Mouse (Mus musculus): Measurements from ENCODE around the gene Rnf166. TPM values are rescaled to one million over a fixed set of nuclear protein-coding genes. Genes with fewer than 3 reads are reported as not detected.
A peak's percentile ranks its signal among the peaks of the same experiment; 100 is the strongest.

Rnf166 gene
- polyA plus RNA-seq, 1 experiment from 2014 or later = 34.9 TPM

- Histone ChIP-seq H3K4me1 (no peaks in the 10 kb centered on the region), H3K4me2 (no peak overlapping the region), H3K9me3 (replicated peaks) (no peaks in the 10 kb centered on the region), H3K9ac (replicated peaks) (no peak overlapping the region), H3K4me3 (replicated peaks) (no peak overlapping the region), H3K36me3 (no peaks in the 10 kb centered on the region), H3K27me3 (replicated peaks) (no peaks in the 10 kb centered on the region), H3K27ac (replicated peaks) (no peak overlapping the region)
- peak; percentile 55; the same call in 1 of the 2 replicates for ATAC-seq (ENCODE audit: low FRiP score)
- WGBS = 38% methylated on average over 10 of the region's 10 CpGs
Measured at GRCm38 (mm10) chr8:122500856-122501255, 25.0 kb upstream of the Rnf166 start.

GRCm38 (mm10) chr8:122497912-122498311 is 22.0 kb upstream of the Rnf166 start:
- no peak overlapping the region for H3K27ac ChIP-seq (replicated peaks)
- H3K4me2 ChIP-seq = no peak overlapping the region
- no peaks in the 10 kb centered on the region for H3K27me3 ChIP-seq (replicated peaks)
- ATAC-seq (ENCODE audit: low FRiP score) = no peak
- no peak overlapping the region for H3K4me3 ChIP-seq (replicated peaks)
- no peaks in the 10 kb centered on the region for H3K36me3 ChIP-seq
- 72% methylated on average over 17 of the region's 17 CpGs for WGBS
- no peaks in the 10 kb centered on the region for H3K4me1 ChIP-seq
- no peaks in the 10 kb centered on the region for H3K9me3 ChIP-seq (replicated peaks)
- H3K9ac ChIP-seq (replicated peaks) = no peak overlapping the region

GRCm38 (mm10) chr8:122497016-122497734 is 21.3 kb upstream of the Rnf166 start:
- Histone ChIP-seq H3K9ac (replicated peaks) (no peak overlapping the region), H3K27ac (replicated peaks) (no peak overlapping the region), H3K4me1 (no peaks in the 10 kb centered on the region), H3K36me3 (no peaks in the 10 kb centered on the region), H3K4me2 (no peak overlapping the region), H3K4me3 (replicated peaks) (no peak overlapping the region), H3K27me3 (replicated peaks) (no peaks in the 10 kb centered on the region), H3K9me3 (replicated peaks) (no peaks in the 10 kb centered on the region)
- 83% methylated on average over 12 of the region's 12 CpGs for WGBS
- no peak for ATAC-seq (ENCODE audit: low FRiP score)

GRCm38 (mm10) chr8:122488387-122488786 is 12.5 kb upstream of the Rnf166 start:
- peaks cover 15% of the 10 kb centered on the region for H3K36me3 ChIP-seq
- no peak; the same call in 1 of the 2 replicates for ATAC-seq (ENCODE audit: low FRiP score)
- H3K27me3 ChIP-seq (replicated peaks) = no peaks in the 10 kb centered on the region
- no peak overlapping the region for H3K27ac ChIP-seq (replicated peaks)
- no peak overlapping the region for H3K4me3 ChIP-seq (replicated peaks)
- H3K4me1 ChIP-seq = no peaks in the 10 kb centered on the region
- H3K9me3 ChIP-seq (replicated peaks) = no peaks in the 10 kb centered on the region
- whole genome bisulfite sequencing = 86% methylated on average over 9 of the region's 9 CpGs
- no peak overlapping the region for H3K4me2 ChIP-seq
- no peak overlapping the region for H3K9ac ChIP-seq (replicated peaks)

GRCm38 (mm10) chr8:122484831-122485230 is 9.0 kb upstream of the Rnf166 start:
- no peak overlapping the region for H3K4me3 ChIP-seq (replicated peaks)
- no peaks in the 10 kb centered on the region for H3K9me3 ChIP-seq (replicated peaks)
- 90% methylated on average over 12 of the region's 12 CpGs for WGBS
- H3K4me2 ChIP-seq = no peak overlapping the region
- no peaks in the 10 kb centered on the region for H3K4me1 ChIP-seq
- no peak overlapping the region for H3K9ac ChIP-seq (replicated peaks)
- no peak for ATAC-seq (ENCODE audit: low FRiP score)
- peaks cover 45% of the 10 kb centered on the region for H3K36me3 ChIP-seq
- no peaks in the 10 kb centered on the region for H3K27me3 ChIP-seq (replicated peaks)
- H3K27ac ChIP-seq (replicated peaks) = no peak overlapping the region

GRCm38 (mm10) chr8:122483877-122484276 is 8.0 kb upstream of the Rnf166 start:
- no peak for ATAC-seq (ENCODE audit: low FRiP score)
- WGBS = 96% methylated on average over 7 of the region's 7 CpGs
- Histone ChIP-seq H3K4me3 (replicated peaks) (no peak overlapping the region), H3K9me3 (replicated peaks) (no peaks in the 10 kb centered on the region), H3K4me2 (no peak overlapping the region), H3K4me1 (no peaks in the 10 kb centered on the region), H3K9ac (replicated peaks) (no peak overlapping the region), H3K36me3 (peaks cover 54% of the 10 kb centered on the region), H3K27me3 (replicated peaks) (no peaks in the 10 kb centered on the region), H3K27ac (replicated peaks) (no peak overlapping the region)

GRCm38 (mm10) chr8:122482448-122482847 is 6.6 kb upstream of the Rnf166 start:
- no peak overlapping the region for H3K4me2 ChIP-seq
- WGBS = 97% methylated on average over 8 of the region's 8 CpGs
- H3K4me1 ChIP-seq = peaks cover 2% of the 10 kb centered on the region
- no peaks in the 10 kb centered on the region for H3K9me3 ChIP-seq (replicated peaks)
- no peak overlapping the region for H3K27ac ChIP-seq (replicated peaks)
- no peaks in the 10 kb centered on the region for H3K27me3 ChIP-seq (replicated peaks)
- H3K36me3 ChIP-seq = peaks cover 67% of the 10 kb centered on the region
- ATAC-seq (ENCODE audit: low FRiP score) = no peak
- H3K9ac ChIP-seq (replicated peaks) = no peak overlapping the region
- no peak overlapping the region for H3K4me3 ChIP-seq (replicated peaks)

GRCm38 (mm10) chr8:122474951-122475560 is 808 bp downstream of the Rnf166 start:
- Histone ChIP-seq H3K9me3 (replicated peaks) (no peaks in the 10 kb centered on the region), H3K27ac (replicated peaks) (peak overlapping the region; percentile 89), H3K9ac (replicated peaks) (peak overlapping the region; percentile 96), H3K27me3 (replicated peaks) (no peaks in the 10 kb centered on the region), H3K4me3 (replicated peaks) (peak overlapping the region; percentile 100), H3K4me1 (peaks cover 33% of the 10 kb centered on the region), H3K36me3 (peaks cover 44% of the 10 kb centered on the region), H3K4me2 (peak overlapping the region; percentile 84)
- 14% methylated on average over 16 of the region's 16 CpGs for WGBS
- no peak; the same call in 1 of the 2 replicates for ATAC-seq (ENCODE audit: low FRiP score)

- no peak overlapping the region for H3K4me2 ChIP-seq
Measured at GRCm38 (mm10) chr8:122473911-122474421, 1.9 kb downstream of the Rnf166 start.

GRCm38 (mm10) chr8:122470691-122471090 is 5.2 kb downstream of the Rnf166 start:
- Histone ChIP-seq H3K27ac (replicated peaks) (no peak overlapping the region), H3K9ac (replicated peaks) (no peak overlapping the region), H3K9me3 (replicated peaks) (no peaks in the 10 kb centered on the region), H3K4me1 (peaks cover 20% of the 10 kb centered on the region), H3K36me3 (peaks cover 46% of the 10 kb centered on the region), H3K4me2 (no peak overlapping the region), H3K27me3 (replicated peaks) (no peaks in the 10 kb centered on the region), H3K4me3 (replicated peaks) (no peak overlapping the region)
- WGBS = 92% methylated on average over 5 of the region's 5 CpGs
- no peak for ATAC-seq (ENCODE audit: low FRiP score)

More at GRCm38 (mm10) chr8:122473911-122474421, 1.9 kb downstream of the Rnf166 start:
- H3K27me3 ChIP-seq (replicated peaks) = no peaks in the 10 kb centered on the region
- 97% methylated on average over 8 of the region's 8 CpGs for WGBS
- H3K36me3 ChIP-seq = peaks cover 40% of the 10 kb centered on the region
- H3K4me1 ChIP-seq = peaks cover 33% of the 10 kb centered on the region
- H3K4me3 ChIP-seq (replicated peaks) = no peak overlapping the region
- ATAC-seq (ENCODE audit: low FRiP score) = no peak
- no peaks in the 10 kb centered on the region for H3K9me3 ChIP-seq (replicated peaks)
- H3K27ac ChIP-seq (replicated peaks) = no peak overlapping the region
- no peak overlapping the region for H3K9ac ChIP-seq (replicated peaks)

- H3K9ac ChIP-seq (replicated peaks) = no peak overlapping the region
- H3K27ac ChIP-seq (replicated peaks) = no peak overlapping the region
- peaks cover 51% of the 10 kb centered on the region for H3K36me3 ChIP-seq
- H3K9me3 ChIP-seq (replicated peaks) = no peaks in the 10 kb centered on the region
- peaks cover 17% of the 10 kb centered on the region for H3K4me1 ChIP-seq
- WGBS = 89% methylated on average over 10 of the region's 10 CpGs
- no peaks in the 10 kb centered on the region for H3K27me3 ChIP-seq (replicated peaks)
- no peak for ATAC-seq (ENCODE audit: low FRiP score)
- H3K4me3 ChIP-seq (replicated peaks) = no peak overlapping the region
- no peak overlapping the region for H3K4me2 ChIP-seq
Measured at GRCm38 (mm10) chr8:122469965-122470364, 5.9 kb downstream of the Rnf166 start.

GRCm38 (mm10) chr8:122469407-122469806 is 6.5 kb downstream of the Rnf166 start:
- H3K9me3 ChIP-seq (replicated peaks) = no peaks in the 10 kb centered on the region
- 83% methylated on average over 6 of the region's 6 CpGs for WGBS
- peaks cover 11% of the 10 kb centered on the region for H3K4me1 ChIP-seq
- H3K36me3 ChIP-seq = peaks cover 51% of the 10 kb centered on the region
- no peak overlapping the region for H3K27ac ChIP-seq (replicated peaks)
- no peak overlapping the region for H3K4me3 ChIP-seq (replicated peaks)
- ATAC-seq (ENCODE audit: low FRiP score) = no peak
- H3K4me2 ChIP-seq = no peak overlapping the region
- H3K27me3 ChIP-seq (replicated peaks) = no peaks in the 10 kb centered on the region
- no peak overlapping the region for H3K9ac ChIP-seq (replicated peaks)
